Mouse (Mus musculus) gastrocnemius, adult 8-10 months (tissue): ENCODE data around the gene Hyal3. TPM values are rescaled to one million over a fixed set of nuclear protein-coding genes. Genes with fewer than 3 reads are reported as not detected.

Experiments used
- DNase-seq, 2 experiments: peaks; one replicate each; pipeline ENCODE4 v3.0.0; 2022; ENCODE audit warnings: low spot score in 2 of 2
- total RNA-seq, 4 experiments: library from RNA; stranded (reverse); gene quantifications; 2 replicates each; pipeline ENCODE4 v1.2.4; 2022

Hyal3 gene
- total RNA-seq, result under 1 TPM in 2 of 4 experiments, not detected in 2; 0.24 to 0.56 TPM

DNA sequence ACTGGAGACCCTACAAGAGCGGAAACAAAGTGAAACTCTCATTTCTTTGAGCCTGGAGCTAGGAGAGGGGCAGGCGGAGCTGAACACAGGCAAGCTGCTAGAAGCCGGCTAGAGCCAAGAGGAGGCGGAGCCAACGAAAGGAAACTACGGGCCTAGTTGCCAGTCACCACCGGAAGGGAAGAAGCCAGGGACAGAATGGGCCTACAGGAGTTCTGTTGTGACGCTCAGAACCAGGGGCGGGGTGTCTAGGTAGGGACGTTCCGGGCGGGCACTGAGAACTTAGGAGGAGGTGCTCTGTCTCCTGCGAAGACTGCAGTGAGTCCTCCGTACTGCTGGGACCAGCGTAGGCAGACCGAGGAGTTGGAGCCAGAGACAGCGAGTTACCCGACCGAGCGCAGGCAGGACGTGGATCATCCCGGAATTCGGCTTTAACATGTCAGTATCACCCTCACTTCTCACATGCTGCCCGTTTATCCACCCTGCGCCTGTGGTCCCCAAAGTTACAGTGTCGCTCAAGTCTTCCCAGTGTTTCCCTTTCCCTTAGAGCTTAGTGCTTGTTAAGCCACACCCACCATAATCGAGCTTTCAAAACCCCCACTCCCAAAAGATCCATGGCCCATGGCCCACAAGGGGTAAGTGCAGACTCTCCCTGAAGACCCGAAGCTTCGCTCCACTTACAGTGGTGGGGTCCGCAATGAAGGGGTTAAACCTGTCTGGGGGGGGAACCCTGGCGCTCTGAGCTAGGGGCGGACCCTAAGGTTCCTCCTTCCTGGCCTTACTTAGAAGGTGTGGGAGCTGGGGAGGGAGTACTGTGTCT, at the start of gene Hyal3:
Hyal3 (plus strand) TSS at position 318 of the 817 bp plus-strand sequence.
- DNase-seq, result peak; percentile 82 to 85

DNA sequence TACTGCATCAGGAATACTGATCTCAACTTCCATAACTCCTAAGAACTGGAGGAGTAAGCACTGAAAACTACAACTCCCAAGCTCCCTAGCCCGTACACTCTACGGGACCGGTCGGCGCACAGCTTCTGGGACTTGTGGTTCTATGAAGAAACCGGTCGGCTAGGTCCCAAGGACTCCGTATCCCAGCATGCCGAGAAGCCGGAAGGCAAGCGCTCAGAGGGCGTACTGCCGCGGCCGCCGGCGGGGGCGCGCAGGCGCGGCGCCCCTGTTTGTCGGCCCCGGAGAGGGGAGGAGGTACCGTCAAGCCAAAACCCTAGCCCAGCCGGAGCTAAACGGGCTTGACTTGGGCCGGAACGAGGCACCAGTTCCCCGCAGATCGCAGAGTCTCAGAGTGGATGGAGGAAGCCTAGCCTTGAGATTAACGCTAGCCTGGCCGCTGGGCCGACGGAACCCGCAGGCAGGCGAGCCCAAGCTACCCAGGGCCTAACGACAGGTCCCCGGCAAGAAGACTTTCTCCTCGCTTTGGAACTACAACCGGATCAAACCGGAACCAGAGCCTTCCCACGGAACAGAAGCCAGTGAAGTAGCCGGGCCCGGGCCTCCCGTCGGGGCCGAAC, 46.7 kb upstream of the Hyal3 start, which contains the start of gene Tmem115:
Tmem115 (plus strand) TSS at position 155 of the 617 bp plus-strand sequence.
- peak; percentile 85 to 92 for DNase-seq

DNA sequence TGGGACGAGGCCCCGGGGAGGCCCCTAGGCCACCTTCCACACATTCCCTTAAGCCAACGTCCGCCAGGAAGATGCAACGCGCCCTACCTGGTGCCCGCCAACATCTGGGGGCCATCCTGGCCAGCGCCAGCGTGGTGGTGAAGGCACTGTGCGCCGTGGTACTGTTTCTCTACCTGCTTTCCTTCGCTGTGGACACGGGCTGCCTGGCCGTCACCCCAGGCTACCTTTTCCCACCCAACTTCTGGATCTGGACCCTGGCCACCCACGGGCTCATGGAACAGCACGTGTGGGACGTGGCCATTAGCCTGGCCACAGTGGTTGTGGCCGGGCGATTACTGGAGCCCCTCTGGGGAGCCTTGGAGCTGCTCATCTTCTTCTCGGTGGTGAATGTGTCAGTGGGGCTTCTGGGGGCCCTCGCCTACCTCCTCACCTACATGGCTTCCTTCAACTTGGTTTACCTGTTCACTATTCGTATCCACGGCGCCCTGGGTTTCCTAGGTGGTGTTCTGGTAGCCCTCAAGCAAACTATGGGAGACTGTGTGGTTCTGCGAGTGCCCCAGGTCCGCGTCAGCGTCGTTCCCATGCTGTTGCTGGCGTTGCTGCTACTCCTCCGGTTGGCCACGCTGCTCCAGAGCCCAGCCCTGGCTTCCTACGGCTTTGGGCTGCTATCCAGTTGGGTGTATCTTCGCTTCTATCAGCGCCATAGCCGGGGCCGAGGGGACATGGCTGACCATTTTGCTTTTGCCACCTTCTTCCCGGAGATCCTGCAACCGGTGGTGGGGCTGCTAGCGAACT, 46.0 kb upstream of the Hyal3 start:
- DNase-seq, result no peak

DNA sequence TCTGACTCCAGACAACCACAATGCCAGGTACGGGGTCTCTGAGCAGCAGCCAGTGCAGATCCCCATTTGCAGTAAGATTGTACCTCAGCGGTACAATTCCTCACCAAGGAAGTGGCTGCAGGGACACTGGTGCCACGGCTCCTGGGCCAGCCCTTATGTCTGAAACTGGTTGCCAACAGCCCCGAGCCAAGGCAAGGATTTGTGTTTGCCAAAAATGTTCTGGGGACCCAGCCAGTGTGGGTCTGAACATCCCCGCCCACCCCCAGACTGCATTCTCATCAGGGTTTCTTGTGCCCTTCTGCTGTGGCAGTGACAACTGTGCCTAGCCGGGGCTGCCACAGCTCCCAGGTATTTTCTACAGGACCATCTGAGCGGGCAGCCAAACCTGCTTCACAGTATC, 42.4 kb upstream of the Hyal3 start:
- no peak for DNase-seq

DNA sequence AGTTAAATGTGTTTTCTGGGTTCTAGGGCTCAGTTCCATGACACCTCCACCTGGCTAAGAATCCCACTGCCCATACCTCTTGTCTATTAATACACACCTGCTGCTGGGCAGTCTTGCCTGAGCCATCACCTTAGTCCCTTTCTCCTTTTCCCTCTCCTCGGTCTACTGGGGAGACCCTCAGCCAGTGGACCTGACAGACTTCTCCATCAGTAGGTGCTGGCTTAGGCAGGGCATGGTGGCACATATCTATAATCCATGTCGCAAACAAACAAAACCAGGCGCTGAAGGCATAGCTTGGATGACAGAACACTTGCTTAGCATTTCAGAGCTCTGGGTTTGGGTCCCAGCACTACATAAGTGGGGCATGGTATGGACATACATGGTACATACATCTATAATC, 41.9 kb upstream of the Hyal3 start:
- no peak for DNase-seq

DNA sequence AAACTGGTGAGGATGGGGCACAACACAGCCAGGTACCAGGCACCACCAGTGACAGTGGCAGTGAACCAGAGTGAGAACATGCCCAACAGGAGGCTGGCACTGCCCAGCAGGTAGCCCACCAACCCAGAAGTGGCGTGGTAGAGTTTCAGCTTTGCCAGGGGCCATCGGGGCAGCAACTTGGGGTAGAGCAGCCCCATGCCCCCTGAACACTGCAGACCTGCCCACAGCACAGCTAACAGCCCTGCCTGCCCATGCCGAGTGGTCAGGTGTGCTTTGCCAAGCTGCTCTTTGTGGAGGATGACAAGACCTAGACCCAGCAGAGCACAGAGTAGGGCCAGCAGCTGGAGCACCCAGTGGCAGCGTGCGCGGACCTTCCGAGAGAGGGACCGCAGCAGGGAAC, 40.7 kb upstream of the Hyal3 start:
- no peak for DNase-seq

DNA sequence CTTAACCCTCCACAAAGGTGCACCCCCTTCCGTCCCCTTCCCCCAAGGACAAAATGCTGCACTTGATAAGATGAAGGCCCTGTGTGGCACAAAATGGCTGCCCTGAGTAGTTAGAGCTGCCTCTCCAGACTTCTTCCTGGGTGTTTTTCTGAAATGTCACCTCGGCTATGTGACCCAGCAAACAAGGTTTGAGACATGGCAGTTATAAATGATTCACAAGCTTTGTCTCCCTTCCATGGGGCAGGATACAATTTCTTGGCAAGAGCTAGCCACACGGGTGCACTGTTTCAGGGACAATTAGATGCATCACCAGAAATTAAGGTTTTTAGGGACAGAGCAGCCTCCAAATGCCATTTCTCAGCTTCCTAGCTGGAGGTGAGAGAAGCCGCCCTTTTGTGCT, 40.2 kb upstream of the Hyal3 start:
- no peak for DNase-seq

DNA sequence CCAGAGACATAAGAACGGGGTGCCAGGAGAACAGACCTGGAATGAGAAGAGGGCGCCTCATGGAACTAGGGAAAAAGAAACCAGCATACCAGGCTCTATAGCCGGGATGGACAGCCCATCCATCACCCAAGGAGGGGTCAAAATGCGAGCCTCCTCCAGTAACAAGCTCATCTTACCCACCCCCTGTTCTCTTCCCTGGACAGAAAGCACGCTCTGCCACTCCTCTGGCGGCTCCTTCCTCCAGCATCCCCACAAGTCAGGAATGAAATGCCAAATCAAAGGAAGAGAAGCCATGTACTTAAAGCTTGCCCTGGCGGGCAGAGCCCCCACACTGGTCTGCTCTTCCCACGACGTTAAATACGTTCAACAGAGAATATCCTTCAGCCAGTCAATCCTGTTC, 39.6 kb upstream of the Hyal3 start:
- DNase-seq, result no peak

DNA sequence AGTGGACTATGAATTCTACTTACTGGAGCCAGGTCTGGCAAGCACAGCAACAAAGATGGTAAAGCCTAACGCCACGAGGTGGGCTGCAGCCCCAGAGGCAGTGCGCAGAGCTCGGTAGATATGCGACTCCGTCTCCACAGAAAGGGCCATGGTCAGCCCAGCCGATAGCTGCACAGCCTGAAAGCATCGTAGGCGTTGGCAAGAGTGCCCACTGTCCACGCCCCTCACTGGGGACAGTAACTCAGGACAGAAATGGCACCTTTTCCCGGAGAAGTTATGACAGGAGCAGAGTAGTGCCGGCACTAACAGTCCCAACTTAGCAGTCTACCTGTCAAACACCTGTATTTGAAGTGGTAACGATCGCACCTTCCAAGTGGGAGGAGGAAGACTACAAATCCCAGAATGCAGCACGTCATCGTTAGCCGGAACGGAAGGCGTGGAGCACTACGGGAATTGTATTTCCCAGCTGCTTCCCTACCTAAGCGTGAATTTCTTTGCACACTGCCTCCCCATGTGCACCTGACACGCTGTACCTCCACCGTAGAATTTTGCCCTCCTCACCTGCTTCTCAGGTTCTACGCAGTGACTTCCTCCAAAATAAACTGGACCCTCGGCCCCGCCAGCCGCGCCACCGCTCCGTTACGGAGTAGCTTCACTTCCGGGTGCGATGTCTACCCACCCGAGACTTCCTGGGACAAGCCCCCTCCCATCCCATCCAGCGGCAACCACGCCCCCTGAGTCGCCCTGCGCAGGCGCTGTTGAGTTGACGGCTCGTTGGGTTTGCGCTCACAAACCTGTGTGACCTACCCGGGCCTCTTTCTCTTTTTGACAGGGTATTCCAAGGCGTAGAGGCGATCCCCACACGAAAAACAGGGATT, 38.9 kb upstream of the Hyal3 start, which contains the start of the genes Cyb561d2 and Nprl2:
Cyb561d2 (minus strand) TSS at position 720 of the 878 bp plus-strand sequence.
Nprl2 (plus strand) TSS at position 753 of the 878 bp plus-strand sequence.
- DNase-seq, result peak; percentile 88 to 89

DNA sequence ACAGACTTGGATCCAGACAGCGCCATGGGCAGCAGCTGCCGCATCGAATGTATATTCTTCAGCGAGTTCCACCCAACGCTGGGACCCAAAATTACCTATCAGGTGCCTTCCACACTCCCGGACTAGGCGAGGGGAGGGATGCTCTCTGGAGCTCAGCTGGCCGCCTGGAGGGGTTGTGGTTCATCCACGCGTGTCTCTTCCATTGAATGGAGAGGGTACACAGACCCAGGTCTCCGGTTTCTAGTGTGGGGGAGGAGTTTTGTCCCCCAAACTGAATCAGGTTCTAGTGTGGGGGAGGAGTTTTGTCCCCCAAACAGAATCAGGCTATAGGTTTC, 38.3 kb upstream of the Hyal3 start:
- no peak for DNase-seq

DNA sequence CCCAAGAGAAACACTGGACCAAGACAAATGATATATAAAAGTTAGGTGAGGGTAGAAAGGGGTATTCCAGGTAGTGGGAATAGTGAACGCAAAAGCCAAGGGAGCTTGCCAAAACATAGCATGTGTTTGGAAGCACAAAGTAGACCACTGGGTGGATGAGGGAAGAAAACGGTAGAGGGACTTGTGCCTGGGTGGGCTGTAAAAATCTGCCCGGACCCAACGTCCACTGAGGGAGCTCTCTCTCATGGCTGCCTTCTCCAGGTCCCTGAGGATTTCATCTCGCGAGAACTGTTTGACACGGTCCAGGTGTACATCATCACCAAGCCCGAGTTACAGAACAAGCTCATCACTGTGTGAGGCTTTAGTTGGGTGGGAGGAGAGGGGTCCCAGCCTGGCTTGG, 37.9 kb upstream of the Hyal3 start:
- DNase-seq, result no peak

DNA sequence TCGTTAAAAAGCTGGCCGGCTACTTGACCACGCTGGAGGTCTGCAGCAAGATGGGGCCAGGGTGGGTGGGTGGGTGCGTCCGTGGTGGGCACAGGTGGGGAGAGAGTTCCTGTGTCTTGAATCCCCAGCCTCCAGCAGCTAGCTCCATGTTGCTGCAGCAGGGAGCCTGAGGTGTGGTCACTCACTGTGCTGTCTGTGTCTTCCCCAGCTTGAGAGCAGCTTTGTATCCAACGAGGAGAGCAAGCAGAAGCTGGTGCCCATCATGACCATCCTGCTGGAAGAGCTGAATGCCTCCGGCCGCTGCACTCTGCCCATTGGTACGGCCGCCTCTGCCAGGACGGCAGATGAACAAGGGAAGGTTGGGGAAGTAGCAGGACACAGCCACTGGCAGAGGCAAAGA, 37.3 kb upstream of the Hyal3 start:
- no peak for DNase-seq

DNA sequence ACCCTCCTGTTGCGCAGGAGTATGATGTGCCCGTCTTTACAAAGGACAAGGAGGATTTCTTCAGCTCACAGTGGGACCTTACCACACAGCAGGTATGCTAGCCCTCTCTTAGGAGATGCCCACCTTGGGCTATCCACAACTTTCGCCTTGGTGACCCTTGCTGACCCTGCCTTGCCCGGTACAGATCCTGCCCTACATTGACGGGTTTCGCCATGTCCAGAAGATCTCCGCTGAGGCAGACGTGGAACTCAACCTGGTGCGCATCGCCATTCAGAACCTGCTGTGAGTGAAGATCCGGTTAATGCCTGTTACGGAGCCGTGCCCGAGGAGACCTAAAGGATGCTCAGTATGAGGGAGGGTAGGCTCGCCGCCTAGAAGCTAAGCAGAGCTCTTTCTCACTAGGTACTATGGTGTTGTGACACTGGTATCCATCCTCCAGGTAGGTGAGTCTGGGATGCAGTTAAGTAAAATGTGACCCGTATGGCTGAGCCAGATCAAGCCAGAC, 36.4 kb upstream of the Hyal3 start:
- DNase-seq, result no peak

DNA sequence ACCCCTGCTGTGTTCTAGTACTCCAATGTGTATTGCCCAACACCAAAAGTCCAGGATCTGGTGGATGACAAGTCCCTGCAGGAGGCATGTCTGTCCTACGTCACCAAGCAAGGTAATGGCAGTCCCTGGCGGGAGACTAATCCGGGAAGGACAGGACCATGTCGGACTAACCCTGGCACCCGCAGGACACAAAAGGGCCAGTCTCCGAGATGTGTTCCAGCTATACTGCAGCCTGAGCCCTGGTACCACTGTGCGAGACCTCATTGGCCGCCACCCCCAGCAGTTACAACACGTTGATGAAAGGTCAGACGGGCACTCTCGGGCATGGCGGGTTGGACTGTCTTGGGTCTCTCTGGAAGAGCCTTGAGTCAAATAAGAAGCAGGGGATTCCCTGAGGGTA, 35.9 kb upstream of the Hyal3 start:
- no peak for DNase-seq

DNA sequence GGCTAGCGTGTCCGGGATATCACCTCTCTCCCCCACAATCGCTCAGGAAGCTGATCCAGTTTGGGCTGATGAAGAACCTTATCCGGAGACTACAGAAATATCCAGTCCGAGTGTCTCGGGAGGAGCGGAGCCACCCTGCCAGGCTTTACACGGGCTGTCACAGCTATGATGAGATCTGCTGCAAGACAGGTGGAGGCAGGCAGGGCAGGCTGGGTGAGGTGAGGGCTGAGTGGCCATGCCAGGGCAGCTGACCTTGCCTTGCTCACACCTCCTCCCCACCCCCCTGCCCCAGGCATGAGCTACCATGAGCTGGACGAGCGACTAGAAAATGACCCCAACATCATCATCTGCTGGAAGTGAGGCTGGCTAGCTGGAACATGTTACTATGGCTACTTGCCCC, 35.4 kb upstream of the Hyal3 start:
- no peak for DNase-seq

DNA sequence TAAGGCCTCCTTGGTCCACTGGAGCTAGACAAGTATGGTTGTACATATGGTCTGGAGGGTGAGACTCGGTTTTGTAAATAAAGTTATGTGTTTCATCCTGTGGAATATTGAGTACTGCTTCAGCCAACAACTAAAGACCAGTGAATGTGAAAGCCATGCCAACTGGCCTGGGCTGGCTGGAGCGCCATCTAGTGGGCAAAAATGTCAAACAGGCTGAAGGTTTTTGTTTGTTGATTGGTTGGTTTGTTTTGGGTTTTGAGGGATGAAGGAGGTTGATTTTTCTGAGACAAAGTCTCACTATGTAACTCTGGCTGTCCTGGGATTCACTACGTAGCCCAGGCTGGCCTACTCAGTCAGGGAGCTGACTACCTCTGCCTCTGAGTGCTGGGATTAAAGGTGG, 35.0 kb upstream of the Hyal3 start:
- peak in 1 of 2 experiments; percentile 60 for DNase-seq

DNA sequence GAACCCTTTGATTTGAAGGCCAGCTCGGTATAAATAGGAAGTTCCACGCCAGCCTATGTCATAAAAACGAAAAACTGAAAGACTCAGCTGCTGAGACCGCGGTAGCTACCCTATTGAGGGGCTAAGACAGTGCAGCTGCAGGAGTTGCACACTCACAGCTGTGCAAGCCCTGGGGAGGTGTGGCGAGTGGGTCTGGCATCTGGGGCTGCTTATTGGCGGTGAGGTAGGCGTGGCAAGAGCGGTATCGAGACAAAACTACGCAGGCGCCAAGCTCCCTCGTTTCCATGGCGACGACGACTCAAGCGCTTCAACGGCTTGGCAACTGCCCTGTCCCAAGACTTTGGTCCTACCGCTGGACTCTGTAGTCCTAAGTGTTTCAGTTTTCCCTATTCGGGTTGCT, 33.6 kb upstream of the Hyal3 start, which contains the start of gene Zmynd10:
Zmynd10 (plus strand) TSS at position 273 of the 400 bp plus-strand sequence.
- peak; percentile 72 to 79 for DNase-seq

DNA sequence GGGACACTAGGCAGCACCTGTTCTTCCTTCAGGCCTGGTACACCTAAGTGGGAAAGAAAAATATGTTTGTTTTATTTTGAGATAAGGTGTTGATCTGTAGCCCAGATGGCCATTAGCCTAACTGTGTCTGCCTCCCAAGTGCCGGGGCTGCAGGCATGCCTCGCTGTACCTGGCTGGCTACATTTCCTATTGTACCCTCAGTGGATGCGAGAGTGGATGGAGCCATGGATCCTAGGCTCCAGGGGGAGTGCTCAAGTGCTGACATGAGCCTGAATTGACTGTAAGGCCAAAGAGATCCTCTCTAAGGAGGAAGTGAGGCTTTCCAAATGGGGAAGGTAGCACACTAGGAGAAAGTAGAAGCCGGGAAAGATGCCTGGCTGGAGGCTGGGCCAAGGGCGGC, 32.7 kb upstream of the Hyal3 start:
- no peak for DNase-seq

DNA sequence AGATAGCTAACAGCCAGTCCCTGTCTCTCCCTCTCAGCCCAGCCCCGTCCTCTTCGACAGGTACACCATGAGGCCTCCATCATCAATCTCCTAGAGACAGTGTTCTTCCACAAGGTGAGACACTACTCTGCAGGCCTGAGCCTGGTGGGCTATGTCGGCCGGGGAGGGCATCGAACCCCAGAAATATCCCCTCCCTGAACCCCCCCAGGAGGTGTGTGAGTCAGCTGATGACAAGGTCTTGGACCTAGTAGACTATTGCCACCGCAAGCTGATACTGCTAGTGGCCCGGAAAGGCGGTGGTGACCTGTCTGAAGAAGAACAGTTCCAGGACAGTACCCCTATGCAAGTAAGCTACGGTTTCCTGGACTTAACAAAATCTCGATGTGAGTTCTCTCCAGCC, 31.8 kb upstream of the Hyal3 start:
- no peak for DNase-seq

DNA sequence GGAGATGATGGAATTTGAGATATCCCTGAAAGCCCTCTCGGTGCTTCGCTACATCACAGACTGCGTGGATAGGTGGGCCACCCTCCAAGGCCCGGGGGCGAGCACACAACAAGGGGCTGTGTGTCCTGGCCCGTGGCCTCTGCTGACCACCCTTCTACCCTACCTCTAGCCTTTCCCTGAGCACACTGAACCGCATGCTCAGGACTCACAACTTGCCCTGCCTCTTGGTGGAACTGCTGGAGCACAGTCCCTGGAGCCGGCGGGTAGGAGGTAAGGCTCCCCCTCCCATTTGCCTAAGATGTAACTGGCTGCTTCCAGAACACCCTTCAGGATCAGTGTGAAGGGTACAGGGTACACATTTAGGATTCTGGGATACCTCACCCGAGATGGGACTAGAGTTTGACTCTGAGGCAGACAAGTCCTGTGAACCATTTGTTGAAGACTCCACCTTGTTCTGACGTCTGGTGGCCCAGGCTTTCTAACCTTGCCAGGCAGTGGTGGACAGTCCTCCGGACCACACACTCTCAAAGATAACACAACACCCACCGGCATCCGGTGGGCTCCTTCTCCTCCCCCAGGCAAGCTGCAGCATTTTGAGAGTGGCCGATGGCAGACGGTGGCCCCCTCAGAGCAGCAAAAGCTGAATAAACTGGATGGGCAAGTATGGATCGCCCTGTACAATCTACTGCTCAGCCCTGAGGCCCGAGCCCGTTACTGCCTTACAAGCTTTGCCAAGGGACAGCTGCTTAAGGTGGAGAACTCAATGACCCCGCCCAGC, 31.1 kb upstream of the Hyal3 start:
- no peak for DNase-seq
